Mouse (Mus musculus): ENCODE results near the gene Slc37a1. TPM values are rescaled to one million over a fixed set of nuclear protein-coding genes. Genes with fewer than 3 reads are reported as not detected.

Slc37a1 gene
- polyA plus RNA-seq, 1 experiment from 2014 or later, result 12.8 TPM

GRCm38 (mm10) chr17:31271136-31271851 lies 15.3 kb upstream of the Slc37a1 start:
- no peaks in the 10 kb centered on the region for H3K9me3 ChIP-seq (ENCODE audit: control insufficient read depth, low read length)
- H3K4me1 ChIP-seq (ENCODE audit: control insufficient read depth, insufficient read depth, low read length), result no peaks in the 10 kb centered on the region
- H3K9ac ChIP-seq (replicated peaks; ENCODE audit: low read length), result no peak overlapping the region
- H3K27me3 ChIP-seq (ENCODE audit: control insufficient read depth, insufficient read depth, low read length), result no peaks in the 10 kb centered on the region
- WGBS, result 61% methylated on average over 3 of the region's 7 CpGs
- H3K4me2 ChIP-seq (ENCODE audit: low read length), result no peak overlapping the region
- DNase-seq (no peak), ATAC-seq (ENCODE audit: low FRiP score, low TSS enrichment) (no peak)
- H3K4me3 ChIP-seq (replicated peaks; ENCODE audit: low read depth, low read length), result no peak overlapping the region
- no peaks in the 10 kb centered on the region for H3K36me3 ChIP-seq (ENCODE audit: control insufficient read depth, insufficient read depth, low read length)
- no peak overlapping the region for H3K27ac ChIP-seq (replicated peaks; ENCODE audit: low read depth, low read length)

- 86% methylated on average over 9 of the region's 9 CpGs for WGBS
- H3K9me3 ChIP-seq (ENCODE audit: control insufficient read depth, low read length), result no peaks in the 10 kb centered on the region
- no peaks in the 10 kb centered on the region for H3K36me3 ChIP-seq (ENCODE audit: control insufficient read depth, insufficient read depth, low read length)
- H3K27me3 ChIP-seq (ENCODE audit: control insufficient read depth, insufficient read depth, low read length), result no peaks in the 10 kb centered on the region
- DNase-seq (no peak), ATAC-seq (ENCODE audit: low FRiP score, low TSS enrichment) (no peak)
- no peak overlapping the region for H3K27ac ChIP-seq (replicated peaks; ENCODE audit: low read depth, low read length)
- H3K4me3 ChIP-seq (replicated peaks; ENCODE audit: low read depth, low read length), result no peak overlapping the region
- no peak overlapping the region for H3K9ac ChIP-seq (replicated peaks; ENCODE audit: low read length)
- 0 out of 2 replicates have a peak, but pooled peaks cover 7% of the 10 kb centered on the region for H3K4me1 ChIP-seq (ENCODE audit: control insufficient read depth, insufficient read depth, low read length)
- no peak overlapping the region for H3K4me2 ChIP-seq (ENCODE audit: low read length)
These were observed 14.0 kb upstream of the Slc37a1 start for GRCm38 (mm10) chr17:31272416-31273165.

- Histone ChIP-seq H3K4me2 (ENCODE audit: low read length) (no peak overlapping the region), H3K27ac (replicated peaks; ENCODE audit: low read depth, low read length) (no peak overlapping the region), H3K4me3 (replicated peaks; ENCODE audit: low read depth, low read length) (no peak overlapping the region), H3K36me3 (ENCODE audit: control insufficient read depth, insufficient read depth, low read length) (no peaks in the 10 kb centered on the region), H3K4me1 (ENCODE audit: control insufficient read depth, insufficient read depth, low read length) (0 out of 2 replicates have a peak, but pooled peaks cover 7% of the 10 kb centered on the region), H3K9ac (replicated peaks; ENCODE audit: low read length) (no peak overlapping the region), H3K27me3 (ENCODE audit: control insufficient read depth, insufficient read depth, low read length) (no peaks in the 10 kb centered on the region), H3K9me3 (ENCODE audit: control insufficient read depth, low read length) (no peaks in the 10 kb centered on the region)
- WGBS, result 87% methylated on average over 8 of the region's 8 CpGs
- DNase-seq, result no peak
- no peak for ATAC-seq (ENCODE audit: low FRiP score, low TSS enrichment)
These were observed 13.0 kb upstream of the Slc37a1 start for GRCm38 (mm10) chr17:31273631-31274030.

GRCm38 (mm10) chr17:31275181-31275580 lies 11.4 kb upstream of the Slc37a1 start:
- no peak for ATAC-seq (ENCODE audit: low FRiP score, low TSS enrichment)
- 87% methylated on average over 6 of the region's 6 CpGs for WGBS
- H3K4me1 ChIP-seq (ENCODE audit: control insufficient read depth, insufficient read depth, low read length), result 0 out of 2 replicates have a peak, but pooled peaks cover 7% of the 10 kb centered on the region

GRCm38 (mm10) chr17:31276207-31276921 lies 10.2 kb upstream of the Slc37a1 start:
- ATAC-seq (ENCODE audit: low FRiP score, low TSS enrichment) (no peak), DNase-seq (no peak)
- 19% methylated on average over 9 of the region's 9 CpGs for WGBS
- no peaks in the 10 kb centered on the region for H3K9me3 ChIP-seq (ENCODE audit: control insufficient read depth, low read length)
- no peaks in the 10 kb centered on the region for H3K27me3 ChIP-seq (ENCODE audit: control insufficient read depth, insufficient read depth, low read length)
- peak overlapping the region; percentile 46 for H3K9ac ChIP-seq (replicated peaks; ENCODE audit: low read length)
- H3K4me1 ChIP-seq (ENCODE audit: control insufficient read depth, insufficient read depth, low read length), result 0 out of 2 replicates have a peak, but pooled peaks cover 7% of the 10 kb centered on the region
- H3K4me2 ChIP-seq (ENCODE audit: low read length), result peak overlapping the region; percentile 90
- no peaks in the 10 kb centered on the region for H3K36me3 ChIP-seq (ENCODE audit: control insufficient read depth, insufficient read depth, low read length)
- H3K27ac ChIP-seq (replicated peaks; ENCODE audit: low read depth, low read length), result no peak overlapping the region
- H3K4me3 ChIP-seq (replicated peaks; ENCODE audit: low read depth, low read length), result peak overlapping the region; percentile 44

More at GRCm38 (mm10) chr17:31275181-31275580, 11.4 kb upstream of the Slc37a1 start:
- no peak overlapping the region for H3K9ac ChIP-seq (replicated peaks; ENCODE audit: low read length)
- no peak for DNase-seq
- H3K36me3 ChIP-seq (ENCODE audit: control insufficient read depth, insufficient read depth, low read length), result no peaks in the 10 kb centered on the region
- no peaks in the 10 kb centered on the region for H3K27me3 ChIP-seq (ENCODE audit: control insufficient read depth, insufficient read depth, low read length)
- no peak overlapping the region for H3K4me2 ChIP-seq (ENCODE audit: low read length)
- H3K27ac ChIP-seq (replicated peaks; ENCODE audit: low read depth, low read length), result no peak overlapping the region
- H3K9me3 ChIP-seq (ENCODE audit: control insufficient read depth, low read length), result no peaks in the 10 kb centered on the region
- H3K4me3 ChIP-seq (replicated peaks; ENCODE audit: low read depth, low read length), result no peak overlapping the region

GRCm38 (mm10) chr17:31276922-31277918 lies 9.4 kb upstream of the Slc37a1 start, which contains the start of gene Rsph1:
Rsph1 (minus strand) TSS chr17:31277383.
- DNase-seq (peak; percentile 96), ATAC-seq (ENCODE audit: low FRiP score, low TSS enrichment) (peak; percentile 93)
- Histone ChIP-seq H3K9me3 (ENCODE audit: control insufficient read depth, low read length) (no peaks in the 10 kb centered on the region), H3K27me3 (ENCODE audit: control insufficient read depth, insufficient read depth, low read length) (no peaks in the 10 kb centered on the region), H3K9ac (replicated peaks; ENCODE audit: low read length) (peak within 1 kb of the TSS; percentile 46), H3K4me3 (replicated peaks; ENCODE audit: low read depth, low read length) (peak within 1 kb of the TSS; percentile 44), H3K36me3 (ENCODE audit: control insufficient read depth, insufficient read depth, low read length) (no peaks in the 10 kb centered on the region), H3K4me2 (ENCODE audit: low read length) (peak within 1 kb of the TSS; percentile 90), H3K27ac (replicated peaks; ENCODE audit: low read depth, low read length) (0 out of 2 replicates have a peak within 1 kb of the TSS, but pooled peaks have one; percentile 20), H3K4me1 (ENCODE audit: control insufficient read depth, insufficient read depth, low read length) (0 out of 2 replicates have a peak, but pooled peaks cover 7% of the 10 kb centered on the region)
- WGBS, result 9% methylated on average over 44 of the region's 44 CpGs

- DNase-seq (no peak), ATAC-seq (ENCODE audit: low FRiP score, low TSS enrichment) (no peak)
- H3K36me3 ChIP-seq (ENCODE audit: control insufficient read depth, insufficient read depth, low read length), result no peaks in the 10 kb centered on the region
- no peaks in the 10 kb centered on the region for H3K9me3 ChIP-seq (ENCODE audit: control insufficient read depth, low read length)
- 82% methylated on average over 4 of the region's 4 CpGs for WGBS
- H3K4me3 ChIP-seq (replicated peaks; ENCODE audit: low read depth, low read length), result no peak overlapping the region
- H3K27me3 ChIP-seq (ENCODE audit: control insufficient read depth, insufficient read depth, low read length), result no peaks in the 10 kb centered on the region
- 0 out of 2 replicates have a peak, but pooled peaks cover 12% of the 10 kb centered on the region for H3K4me1 ChIP-seq (ENCODE audit: control insufficient read depth, insufficient read depth, low read length)
- H3K4me2 ChIP-seq (ENCODE audit: low read length), result no peak overlapping the region
- H3K9ac ChIP-seq (replicated peaks; ENCODE audit: low read length), result no peak overlapping the region
- H3K27ac ChIP-seq (replicated peaks; ENCODE audit: low read depth, low read length), result no peak overlapping the region
These were observed 8.7 kb upstream of the Slc37a1 start for GRCm38 (mm10) chr17:31277931-31278330.
